Mouse (Mus musculus): ENCODE measurements around the gene Enpp4.

DNA sequence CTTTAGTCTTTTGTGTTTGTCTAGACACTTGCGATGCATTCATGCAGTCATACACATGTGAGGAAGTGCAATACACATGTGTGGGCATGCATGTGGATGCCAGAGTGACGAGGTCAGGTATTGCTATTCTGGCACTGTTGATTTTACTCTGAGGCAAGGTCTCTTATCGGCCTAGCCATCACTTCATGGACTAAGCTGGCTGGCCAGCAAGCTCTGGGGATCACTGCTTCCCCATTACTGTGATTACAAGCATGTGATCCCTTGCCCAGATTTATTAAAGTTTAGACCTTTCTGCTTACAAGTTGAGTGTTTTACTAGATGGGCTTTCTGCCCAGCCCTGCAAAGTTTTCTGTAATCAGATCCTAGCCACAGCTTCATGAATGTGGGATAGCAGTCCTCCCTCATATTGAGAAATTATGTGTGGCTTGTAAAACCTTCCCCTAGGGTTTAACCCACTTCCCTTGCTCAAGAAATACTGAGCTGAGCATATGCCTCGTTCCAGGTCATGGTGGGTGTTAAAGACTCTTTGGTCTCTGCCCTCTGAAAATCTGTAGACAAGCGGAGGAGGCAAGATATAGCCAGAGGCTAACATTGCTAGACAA lies 44.2 kb downstream of the Enpp4 start:
- no peak for TF ChIP-seq CTCF (IDR thresholded peaks at IDR 0.05; ENCODE audit: borderline replicate concordance, control insufficient read depth, extremely low read depth, insufficient read depth, low read length, poor library complexity)
- no peak for TF ChIP-seq POLR2A (IDR thresholded peaks at IDR 0.05; ENCODE audit: control insufficient read depth, extremely low read depth, insufficient read depth, low read length, poor library complexity)
